Mouse (Mus musculus): ENCODE data around the gene Hibadh. TPM values are rescaled to one million over a fixed set of nuclear protein-coding genes. Genes with fewer than 3 reads are reported as not detected.
"Not testable (repeated sequence)": the region's sequence is repeated elsewhere in the genome, so short reads cannot be mapped to it uniquely, and the experiment has no call there.

Hibadh gene
- polyA plus RNA-seq, 1 experiment, result 37.5 TPM

- TF ChIP-seq CTCF (IDR thresholded peaks at IDR 0.05; ENCODE audit: insufficient read depth, low read length) (no peak), POLR2A (IDR thresholded peaks at IDR 0.05; ENCODE audit: borderline replicate concordance, extremely low read depth, low read depth, low read length) (no peak)
- Histone ChIP-seq H3K4me3 (replicated peaks; ENCODE audit: extremely low read depth, low read depth, low read length) (no peak overlapping the region), H3K4me1 (ENCODE audit: control insufficient read depth, insufficient read depth, low read length) (no peaks in the 10 kb centered on the region; the same call in 1 of the 2 replicates)
- 75% methylated on average over 7 of the region's 7 CpGs for whole genome bisulfite sequencing
- DNase-seq, result no peak
These were observed 33.5 kb upstream of the Hibadh start for GRCm38 (mm10) chr6:52673706-52674105.

GRCm38 (mm10) chr6:52672539-52672938 lies 32.4 kb upstream of the Hibadh start:
- TF ChIP-seq CTCF (IDR thresholded peaks at IDR 0.05; ENCODE audit: insufficient read depth, low read length) (no peak), POLR2A (IDR thresholded peaks at IDR 0.05; ENCODE audit: borderline replicate concordance, extremely low read depth, low read depth, low read length) (no peak)
- no peak for DNase-seq
- no peaks in the 10 kb centered on the region; the same call in 1 of the 2 replicates for H3K4me1 ChIP-seq (ENCODE audit: control insufficient read depth, insufficient read depth, low read length)
- H3K4me3 ChIP-seq (replicated peaks; ENCODE audit: extremely low read depth, low read depth, low read length), result no peak overlapping the region
- 52% methylated on average over 2 of the region's 2 CpGs for WGBS

- Histone ChIP-seq H3K4me1 (ENCODE audit: control insufficient read depth, insufficient read depth, low read length) (no peaks in the 10 kb centered on the region; the same call in 1 of the 2 replicates), H3K4me3 (replicated peaks; ENCODE audit: extremely low read depth, low read depth, low read length) (no peak overlapping the region)
- TF ChIP-seq POLR2A (IDR thresholded peaks at IDR 0.05; ENCODE audit: borderline replicate concordance, extremely low read depth, low read depth, low read length) (no peak), CTCF (IDR thresholded peaks at IDR 0.05; ENCODE audit: insufficient read depth, low read length) (no peak)
- no peak for DNase-seq
- 58% methylated on average over 8 of the region's 8 CpGs for WGBS
These were observed 31.6 kb upstream of the Hibadh start for GRCm38 (mm10) chr6:52671791-52672190.

- not testable (repeated sequence) for DNase-seq; H3K4me3 ChIP-seq (replicated peaks; ENCODE audit: extremely low read depth, low read depth, low read length); H3K4me1 ChIP-seq (ENCODE audit: control insufficient read depth, insufficient read depth, low read length)
- WGBS, result 47% methylated on average over 2 of the region's 2 CpGs
These were observed 29.7 kb upstream of the Hibadh start for GRCm38 (mm10) chr6:52669878-52670277.

GRCm38 (mm10) chr6:52667641-52668040 lies 27.5 kb upstream of the Hibadh start:
- no peak for DNase-seq
- TF ChIP-seq CTCF (IDR thresholded peaks at IDR 0.05; ENCODE audit: insufficient read depth, low read length) (no peak), POLR2A (IDR thresholded peaks at IDR 0.05; ENCODE audit: borderline replicate concordance, extremely low read depth, low read depth, low read length) (no peak)
- H3K4me1 ChIP-seq (ENCODE audit: control insufficient read depth, insufficient read depth, low read length), result no peaks in the 10 kb centered on the region
- no peak overlapping the region for H3K4me3 ChIP-seq (replicated peaks; ENCODE audit: extremely low read depth, low read depth, low read length)
- WGBS, result 72% methylated on average over 3 of the region's 3 CpGs

GRCm38 (mm10) chr6:52663021-52663420 lies 22.8 kb upstream of the Hibadh start:
- peak; percentile 67 for TF ChIP-seq CTCF (IDR thresholded peaks at IDR 0.05; ENCODE audit: insufficient read depth, low read length)
- no peak for TF ChIP-seq POLR2A (IDR thresholded peaks at IDR 0.05; ENCODE audit: borderline replicate concordance, extremely low read depth, low read depth, low read length)
- peak; percentile 20 for DNase-seq
- no peak overlapping the region for H3K4me3 ChIP-seq (replicated peaks; ENCODE audit: extremely low read depth, low read depth, low read length)
- WGBS, result 23% methylated on average over 5 of the region's 5 CpGs
- no peaks in the 10 kb centered on the region for H3K4me1 ChIP-seq (ENCODE audit: control insufficient read depth, insufficient read depth, low read length)

GRCm38 (mm10) chr6:52655266-52655665 lies 15.1 kb upstream of the Hibadh start:
- no peak for DNase-seq
- TF ChIP-seq POLR2A (IDR thresholded peaks at IDR 0.05; ENCODE audit: borderline replicate concordance, extremely low read depth, low read depth, low read length) (no peak), CTCF (IDR thresholded peaks at IDR 0.05; ENCODE audit: insufficient read depth, low read length) (no peak)
- H3K4me1 ChIP-seq (ENCODE audit: control insufficient read depth, insufficient read depth, low read length), result no peaks in the 10 kb centered on the region
- WGBS, result 94% methylated on average over 4 of the region's 4 CpGs
- no peak overlapping the region for H3K4me3 ChIP-seq (replicated peaks; ENCODE audit: extremely low read depth, low read depth, low read length)

GRCm38 (mm10) chr6:52648806-52649205 lies 8.6 kb upstream of the Hibadh start:
- TF ChIP-seq POLR2A (IDR thresholded peaks at IDR 0.05; ENCODE audit: borderline replicate concordance, extremely low read depth, low read depth, low read length) (no peak), CTCF (IDR thresholded peaks at IDR 0.05; ENCODE audit: insufficient read depth, low read length) (no peak)
- 63% methylated on average over 11 of the region's 11 CpGs for WGBS
- DNase-seq, result no peak
- H3K4me3 ChIP-seq (replicated peaks; ENCODE audit: extremely low read depth, low read depth, low read length), result no peak overlapping the region
- no peaks in the 10 kb centered on the region for H3K4me1 ChIP-seq (ENCODE audit: control insufficient read depth, insufficient read depth, low read length)

- no peak overlapping the region for H3K4me3 ChIP-seq (replicated peaks; ENCODE audit: extremely low read depth, low read depth, low read length)
- no peak for DNase-seq
- TF ChIP-seq POLR2A (IDR thresholded peaks at IDR 0.05; ENCODE audit: borderline replicate concordance, extremely low read depth, low read depth, low read length) (no peak), CTCF (IDR thresholded peaks at IDR 0.05; ENCODE audit: insufficient read depth, low read length) (no peak)
- 87% methylated on average over 6 of the region's 6 CpGs for WGBS
- H3K4me1 ChIP-seq (ENCODE audit: control insufficient read depth, insufficient read depth, low read length), result no peaks in the 10 kb centered on the region
These were observed 7.8 kb upstream of the Hibadh start for GRCm38 (mm10) chr6:52648031-52648430.

GRCm38 (mm10) chr6:52645926-52646325 lies 5.7 kb upstream of the Hibadh start:
- DNase-seq, result no peak
- H3K4me3 ChIP-seq (replicated peaks; ENCODE audit: extremely low read depth, low read depth, low read length), result no peak overlapping the region
- TF ChIP-seq POLR2A (IDR thresholded peaks at IDR 0.05; ENCODE audit: borderline replicate concordance, extremely low read depth, low read depth, low read length) (no peak), CTCF (IDR thresholded peaks at IDR 0.05; ENCODE audit: insufficient read depth, low read length) (no peak)
- H3K4me1 ChIP-seq (ENCODE audit: control insufficient read depth, insufficient read depth, low read length), result no peaks in the 10 kb centered on the region
- 52% methylated on average over 5 of the region's 5 CpGs for WGBS
